Mouse (Mus musculus): ENCODE measurements around the gene Gm3286.
"Not testable (repeated sequence)": the region's sequence is repeated elsewhere in the genome, so short reads cannot be mapped to it uniquely, and the experiment has no call there.

DNA sequence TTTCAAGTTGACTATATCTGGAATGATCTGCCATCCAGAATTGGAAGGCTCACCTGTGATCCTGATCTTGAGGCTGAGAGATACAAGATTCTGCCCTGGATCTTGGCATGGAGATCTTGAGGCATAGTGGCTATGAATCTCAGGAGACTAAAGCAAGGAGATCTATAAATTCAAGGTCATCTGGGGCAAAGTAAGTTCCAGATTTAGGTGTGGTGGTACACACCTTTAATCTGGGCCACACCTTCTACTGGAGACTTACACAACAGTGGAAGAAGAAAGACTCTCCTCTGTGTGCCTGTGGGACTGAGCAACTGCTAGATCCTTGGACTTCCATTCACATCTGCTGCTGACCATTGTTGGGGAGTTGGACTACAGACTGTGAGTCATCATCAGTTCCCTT is at the start of gene Gm3286:
- TF ChIP-seq POLR2A (IDR thresholded peaks at IDR 0.05; ENCODE audit: low read depth, low read length); CTCF (IDR thresholded peaks at IDR 0.05; ENCODE audit: extremely low read depth, insufficient read depth, insufficient read length, insufficient replicate concordance): not testable (repeated sequence)

Data from spleen, adult 2 months (tissue).